Mouse (Mus musculus): ENCODE data around the gene Grid1. TPM values are rescaled to one million over a fixed set of nuclear protein-coding genes. Genes with fewer than 3 reads are reported as not detected.
A peak's percentile ranks its signal among the peaks of the same experiment; 100 is the strongest.

The Grid1 gene
- total and polyA plus RNA-seq, 2 experiments from 2014 or later, result 10.5 to 39.4 TPM

DNA sequence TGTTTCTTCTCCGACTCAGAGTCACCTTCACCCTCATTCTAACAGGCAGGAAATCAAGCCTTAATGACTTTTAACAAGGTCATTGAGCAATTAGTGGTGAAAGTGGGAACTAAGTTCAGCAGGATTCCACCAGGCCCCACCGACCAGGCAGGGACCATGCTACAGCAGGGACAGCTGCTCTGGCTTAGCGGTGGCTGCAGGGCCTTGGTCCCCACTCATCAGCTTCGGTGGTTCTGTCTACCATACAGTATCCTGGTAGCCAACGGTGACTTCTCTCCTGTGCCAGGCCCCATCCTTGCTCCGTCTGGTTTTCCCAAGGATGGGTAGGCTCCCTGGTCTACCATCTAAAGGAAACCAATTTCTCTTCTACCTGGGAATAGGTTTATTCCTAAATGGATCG, 318.2 kb downstream of the Grid1 start:
- Histone ChIP-seq H3K27ac (ENCODE audit: low read depth, low read length) (no peak overlapping the region), H3K9me3 (ENCODE audit: low read length) (no peaks in the 10 kb centered on the region), H3K27me3 (ENCODE audit: insufficient read depth, low read length) (no peaks in the 10 kb centered on the region), H3K4me3 (ENCODE audit: low read depth, low read length) (no peak overlapping the region), H3K4me2 (ENCODE audit: low read depth, low read length, poor library complexity, severe bottlenecking) (no peak overlapping the region), H3K36me3 (ENCODE audit: insufficient read depth, low read length) (no peaks in the 10 kb centered on the region), H3K9ac (replicated peaks; ENCODE audit: low read length, poor library complexity, severe bottlenecking) (no peak overlapping the region), H3K4me1 (ENCODE audit: insufficient read depth, low read length) (0 out of 2 replicates have a peak, but pooled peaks cover 4% of the 10 kb centered on the region)
- no peak for TF ChIP-seq CTCF (IDR thresholded peaks at IDR 0.05)
- ATAC-seq (ENCODE audit: low FRiP score) (no peak), DNase-seq (ENCODE audit: low spot score) (no peak)
- 78% methylated on average over 7 of the region's 7 CpGs for WGBS

DNA sequence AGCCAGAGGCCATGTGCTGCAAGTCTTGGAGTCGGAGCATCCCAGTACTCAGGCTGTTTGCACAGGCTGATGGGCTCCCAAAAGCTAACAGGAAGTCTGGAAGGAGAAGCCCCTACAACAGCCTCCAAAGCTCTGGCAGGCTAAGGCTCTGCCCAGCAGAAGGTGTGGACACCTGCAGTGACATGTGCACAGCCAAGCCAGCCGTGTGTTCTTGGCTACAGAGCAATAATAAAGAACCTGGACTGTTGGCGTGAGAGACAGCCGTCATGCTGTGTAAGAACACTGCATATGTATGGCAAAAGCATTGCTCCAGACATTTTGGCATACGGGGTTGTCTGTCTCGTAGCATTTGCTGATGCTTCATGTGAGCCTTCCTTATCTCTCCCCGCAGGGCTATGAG, 319.9 kb downstream of the Grid1 start:
- no peak overlapping the region for H3K4me3 ChIP-seq (ENCODE audit: low read depth, low read length)
- TF ChIP-seq CTCF (IDR thresholded peaks at IDR 0.05), result no peak
- H3K4me2 ChIP-seq (ENCODE audit: low read depth, low read length, poor library complexity, severe bottlenecking), result no peak overlapping the region
- no peaks in the 10 kb centered on the region for H3K27me3 ChIP-seq (ENCODE audit: insufficient read depth, low read length)
- H3K9me3 ChIP-seq (ENCODE audit: low read length), result no peaks in the 10 kb centered on the region
- DNase-seq (ENCODE audit: low spot score) (peak; percentile 58), ATAC-seq (ENCODE audit: low FRiP score) (0 out of 2 replicates have a peak, but pooled peaks have one; percentile 26)
- H3K36me3 ChIP-seq (ENCODE audit: insufficient read depth, low read length), result no peaks in the 10 kb centered on the region
- H3K4me1 ChIP-seq (ENCODE audit: insufficient read depth, low read length), result 0 out of 2 replicates have a peak, but pooled peaks cover 4% of the 10 kb centered on the region
- no peak overlapping the region for H3K27ac ChIP-seq (ENCODE audit: low read depth, low read length)
- WGBS, result 79% methylated on average over 7 of the region's 7 CpGs
- no peak overlapping the region for H3K9ac ChIP-seq (replicated peaks; ENCODE audit: low read length, poor library complexity, severe bottlenecking)

DNA sequence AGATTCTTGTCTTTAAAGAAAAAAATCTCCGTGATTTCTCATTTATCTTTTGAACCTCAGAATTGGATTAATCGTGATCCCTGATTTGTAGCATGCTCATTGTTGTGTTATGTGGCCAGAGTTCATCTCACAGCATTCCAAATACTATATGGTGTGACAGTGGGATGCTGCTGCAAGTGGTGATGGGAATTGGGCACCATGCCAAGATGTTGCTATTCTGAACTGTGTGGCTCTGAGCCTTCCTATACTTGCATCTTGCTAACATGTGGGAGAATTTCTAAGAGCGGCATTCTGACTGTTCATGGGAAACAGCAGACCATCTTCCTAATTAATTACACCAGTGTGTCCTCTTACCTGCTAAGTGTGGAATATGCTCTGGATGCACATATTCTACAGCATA, 332.5 kb downstream of the Grid1 start:
- Histone ChIP-seq H3K9me3 (ENCODE audit: low read length) (no peaks in the 10 kb centered on the region), H3K27me3 (ENCODE audit: insufficient read depth, low read length) (no peaks in the 10 kb centered on the region), H3K4me1 (ENCODE audit: insufficient read depth, low read length) (no peaks in the 10 kb centered on the region), H3K4me3 (ENCODE audit: low read depth, low read length) (no peak overlapping the region), H3K9ac (replicated peaks; ENCODE audit: low read length, poor library complexity, severe bottlenecking) (no peak overlapping the region), H3K36me3 (ENCODE audit: insufficient read depth, low read length) (no peaks in the 10 kb centered on the region), H3K4me2 (ENCODE audit: low read depth, low read length, poor library complexity, severe bottlenecking) (no peak overlapping the region), H3K27ac (ENCODE audit: low read depth, low read length) (no peak overlapping the region)
- ATAC-seq (ENCODE audit: low FRiP score) (no peak), DNase-seq (ENCODE audit: low spot score) (peak; percentile 43)
- WGBS, result 60% methylated on average over 3 of the region's 3 CpGs
- no peak for TF ChIP-seq CTCF (IDR thresholded peaks at IDR 0.05)

DNA sequence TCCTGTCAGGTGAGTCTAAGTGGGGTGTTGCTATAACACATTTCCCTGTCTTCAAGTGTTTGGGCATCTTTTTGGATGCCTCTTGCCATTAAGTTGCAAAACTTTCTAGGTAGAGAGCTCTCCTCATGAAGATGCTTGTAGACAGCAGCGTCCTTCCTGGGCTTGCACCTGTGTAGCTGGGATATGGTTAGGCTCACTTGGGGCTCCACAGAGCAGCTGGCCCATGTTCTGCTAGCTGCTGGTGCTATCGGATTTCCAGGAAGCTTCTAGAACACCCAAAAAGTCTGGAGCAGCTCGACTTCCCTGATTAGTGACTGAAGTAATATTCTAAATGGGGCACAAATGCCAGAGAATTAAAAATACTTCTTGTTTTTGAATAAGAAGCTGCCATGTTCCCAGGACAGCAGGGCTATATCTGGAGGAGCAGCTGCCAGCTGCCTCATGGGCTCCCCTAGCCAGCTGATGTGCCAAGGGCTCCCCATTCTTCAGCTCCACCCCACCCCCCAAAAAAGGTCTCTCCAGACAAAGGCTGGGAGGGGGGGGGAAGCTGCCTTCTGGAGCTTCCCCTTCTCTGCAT, 333.9 kb downstream of the Grid1 start:
- 76% methylated on average over 3 of the region's 3 CpGs for WGBS
- H3K9ac ChIP-seq (replicated peaks; ENCODE audit: low read length, poor library complexity, severe bottlenecking), result no peak overlapping the region
- no peak overlapping the region for H3K4me2 ChIP-seq (ENCODE audit: low read depth, low read length, poor library complexity, severe bottlenecking)
- DNase-seq (ENCODE audit: low spot score) (no peak), ATAC-seq (ENCODE audit: low FRiP score) (no peak)
- H3K4me1 ChIP-seq (ENCODE audit: insufficient read depth, low read length), result no peaks in the 10 kb centered on the region
- no peaks in the 10 kb centered on the region for H3K9me3 ChIP-seq (ENCODE audit: low read length)
- H3K27ac ChIP-seq (ENCODE audit: low read depth, low read length), result no peak overlapping the region
- no peaks in the 10 kb centered on the region for H3K27me3 ChIP-seq (ENCODE audit: insufficient read depth, low read length)
- TF ChIP-seq CTCF (IDR thresholded peaks at IDR 0.05), result no peak
- no peak overlapping the region for H3K4me3 ChIP-seq (ENCODE audit: low read depth, low read length)
- H3K36me3 ChIP-seq (ENCODE audit: insufficient read depth, low read length), result no peaks in the 10 kb centered on the region

DNA sequence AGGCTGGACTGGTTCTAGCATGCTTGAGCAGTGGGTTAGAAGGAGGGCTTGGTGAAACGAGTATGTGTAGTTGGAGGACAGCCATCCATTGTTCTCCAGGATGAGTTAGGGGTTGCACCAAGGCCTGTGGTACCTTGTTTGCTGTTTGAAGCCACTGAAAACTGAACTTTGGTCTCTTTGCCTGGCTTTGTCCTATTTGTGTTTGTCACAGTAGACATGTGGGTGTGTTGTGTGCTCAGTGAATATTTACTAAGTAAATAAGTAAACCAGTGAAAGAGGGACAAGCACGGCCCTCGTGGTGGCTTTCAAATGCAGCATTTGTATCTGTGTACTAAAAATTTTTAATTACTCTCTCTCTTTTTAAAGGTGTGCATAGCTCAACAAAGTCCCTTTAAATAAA, 334.5 kb downstream of the Grid1 start:
- Histone ChIP-seq H3K4me2 (ENCODE audit: low read depth, low read length, poor library complexity, severe bottlenecking) (no peak overlapping the region), H3K36me3 (ENCODE audit: insufficient read depth, low read length) (no peaks in the 10 kb centered on the region), H3K27ac (ENCODE audit: low read depth, low read length) (no peak overlapping the region), H3K4me3 (ENCODE audit: low read depth, low read length) (no peak overlapping the region), H3K4me1 (ENCODE audit: insufficient read depth, low read length) (no peaks in the 10 kb centered on the region), H3K9me3 (ENCODE audit: low read length) (no peaks in the 10 kb centered on the region), H3K27me3 (ENCODE audit: insufficient read depth, low read length) (no peaks in the 10 kb centered on the region), H3K9ac (replicated peaks; ENCODE audit: low read length, poor library complexity, severe bottlenecking) (no peak overlapping the region)
- TF ChIP-seq CTCF (IDR thresholded peaks at IDR 0.05), result no peak
- DNase-seq (ENCODE audit: low spot score), result no peak
- WGBS, result 75% methylated on average over 3 of the region's 3 CpGs
- ATAC-seq (ENCODE audit: low FRiP score), result no peak

DNA sequence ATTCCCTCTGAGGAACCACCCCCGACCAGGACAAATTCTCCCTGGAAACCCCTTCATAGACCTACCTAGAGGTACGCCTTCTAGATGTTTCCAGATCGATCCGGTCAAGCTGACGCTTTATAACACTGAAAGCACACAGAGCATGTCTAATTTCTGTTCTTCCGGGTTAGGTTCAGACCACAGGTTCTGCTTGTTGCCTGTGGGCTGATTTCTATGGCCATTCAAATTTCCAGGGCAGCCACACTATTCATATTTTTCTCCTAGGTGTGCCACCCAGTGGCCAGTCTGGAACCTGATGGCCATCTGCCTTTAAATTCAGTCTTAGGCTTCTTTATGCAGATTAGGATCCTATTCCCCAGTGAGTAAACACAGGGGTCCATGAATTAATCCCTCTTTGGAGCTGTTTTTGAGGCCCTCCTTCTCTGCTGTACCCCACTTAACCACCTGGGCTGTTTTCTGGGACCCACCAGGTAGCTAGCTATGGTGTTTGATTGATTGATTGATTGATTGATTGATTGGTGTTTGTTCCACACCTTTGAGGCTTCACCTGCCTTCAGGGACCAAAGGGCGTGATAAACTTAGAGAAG, 337.3 kb downstream of the Grid1 start:
- WGBS, result 76% methylated on average over 7 of the region's 7 CpGs
- H3K4me3 ChIP-seq (ENCODE audit: low read depth, low read length), result no peak overlapping the region

More for the DNA sequence above, 337.3 kb downstream of the Grid1 start:
- ATAC-seq (ENCODE audit: low FRiP score) (no peak), DNase-seq (ENCODE audit: low spot score) (peak; percentile 60)
- H3K27me3 ChIP-seq (ENCODE audit: insufficient read depth, low read length), result no peaks in the 10 kb centered on the region
- H3K27ac ChIP-seq (ENCODE audit: low read depth, low read length), result no peak overlapping the region
- no peaks in the 10 kb centered on the region for H3K9me3 ChIP-seq (ENCODE audit: low read length)
- no peaks in the 10 kb centered on the region for H3K36me3 ChIP-seq (ENCODE audit: insufficient read depth, low read length)
- H3K9ac ChIP-seq (replicated peaks; ENCODE audit: low read length, poor library complexity, severe bottlenecking), result no peak overlapping the region
- TF ChIP-seq CTCF (IDR thresholded peaks at IDR 0.05), result peak; percentile 66
- H3K4me1 ChIP-seq (ENCODE audit: insufficient read depth, low read length), result no peaks in the 10 kb centered on the region
- H3K4me2 ChIP-seq (ENCODE audit: low read depth, low read length, poor library complexity, severe bottlenecking), result no peak overlapping the region
